Mouse (Mus musculus) hindbrain, embryonic 16.5 days (tissue): ENCODE data around the gene Pde4d. TPM values are rescaled to one million over a fixed set of nuclear protein-coding genes. Genes with fewer than 3 reads are reported as not detected.

Source experiments
- ATAC-seq: fragments of 200-750 bp; cut with Nextera tagmentation; 2 replicates; pipeline ENCODE4 v1.8.0; 2017; ENCODE audit warnings: moderate TSS enrichment, moderate library complexity
- H3K27ac ChIP-seq: fragments of 300-500 bp; sonication (generic); 2 replicates; pipeline ENCODE4 v1.5.1; 2014; ENCODE audit warnings: low read depth, mild to moderate bottlenecking, control low read depth, low read length, moderate library complexity
- H3K27me3 ChIP-seq: fragments of 300-500 bp; sonication (generic); replicated peaks from 2 replicates; pipeline ENCODE4 v1.6.1; 2014; ENCODE audit warnings: low read length; ENCODE audit not compliant: control insufficient read depth, insufficient read depth
- H3K36me3 ChIP-seq: fragments of 300-500 bp; sonication (generic); 2 replicates; pipeline ENCODE4 v1.6.1; 2014; ENCODE audit warnings: mild to moderate bottlenecking, low read length, moderate library complexity, mixed read lengths; ENCODE audit not compliant: control insufficient read depth, insufficient read depth
- H3K4me1 ChIP-seq: fragments of 300-500 bp; sonication (generic); 2 replicates; pipeline ENCODE4 v1.6.1; 2014; ENCODE audit warnings: low read depth, low read length; ENCODE audit not compliant: control insufficient read depth, insufficient read depth
- H3K4me2 ChIP-seq: fragments of 300-500 bp; sonication (generic); 2 replicates; pipeline ENCODE4 v1.6.1; 2014; ENCODE audit warnings: mild to moderate bottlenecking, low read length, control low read depth, moderate library complexity
- H3K4me3 ChIP-seq: fragments of 300-500 bp; sonication (generic); 2 replicates; pipeline ENCODE4 v1.5.1; 2014; ENCODE audit warnings: mild to moderate bottlenecking, low read length, control low read depth, moderate library complexity
- H3K9ac ChIP-seq: fragments of 300-500 bp; sonication (generic); 2 replicates; pipeline ENCODE4 v1.6.1; 2014; ENCODE audit warnings: low read depth, mild to moderate bottlenecking, control low read depth, low read length, moderate library complexity
- H3K9me3 ChIP-seq: fragments of 300-500 bp; sonication (generic); 2 replicates; pipeline ENCODE4 v1.6.1; 2014; ENCODE audit warnings: mild to moderate bottlenecking, low read length, moderate library complexity; ENCODE audit not compliant: control insufficient read depth
- WGBS: fragments of 180-500 bp; shearing (Covaris S2); extraction: QIAGEN DNeasy Blood & Tissue Kit; methylation state at CpG from one replicate; pipeline ENCODE4 v1.1.7; 2014; 5-methylcytosine and 5-hydroxymethylcytosine counted together
- polyA plus RNA-seq: library from polyadenylated mRNA; unstranded; fragments of >200 nt; fragmentation: Nextera tagmentation; extraction: Ambion mirVana; gene quantifications from 2 replicates; pipeline ENCODE4 v1.2.1, GENCODE M21; 2015

The Pde4d gene
- polyA plus RNA-seq, 1 experiment from 2014 or later: 18.5 TPM

GRCm38 (mm10) chr13:109813924-109814323 lies 1364.2 kb downstream of the Pde4d start:
- no peaks in the 10 kb centered on the region for H3K4me1 ChIP-seq
- 89% methylated on average over 4 of the region's 4 CpGs for WGBS
- H3K4me3 ChIP-seq: no peak overlapping the region
- no peaks in the 10 kb centered on the region for H3K36me3 ChIP-seq
- no peak overlapping the region for H3K27ac ChIP-seq
- H3K4me2 ChIP-seq: no peak overlapping the region
- no peak overlapping the region for H3K9ac ChIP-seq
- no peaks in the 10 kb centered on the region for H3K9me3 ChIP-seq
- H3K27me3 ChIP-seq: no peaks in the 10 kb centered on the region
- ATAC-seq: no peak

GRCm38 (mm10) chr13:109819071-109819470 lies 1369.3 kb downstream of the Pde4d start:
- ATAC-seq: no peak
- Histone ChIP-seq H3K4me3 (no peak overlapping the region), H3K36me3 (no peaks in the 10 kb centered on the region), H3K4me1 (peaks cover 23% of the 10 kb centered on the region), H3K9me3 (no peaks in the 10 kb centered on the region), H3K4me2 (no peak overlapping the region), H3K27ac (no peak overlapping the region), H3K9ac (no peak overlapping the region), H3K27me3 (no peaks in the 10 kb centered on the region)
- WGBS: 87% methylated on average over 3 of the region's 3 CpGs

GRCm38 (mm10) chr13:109820141-109820540 lies 1370.4 kb downstream of the Pde4d start:
- peaks cover 27% of the 10 kb centered on the region for H3K4me1 ChIP-seq
- H3K27me3 ChIP-seq: no peaks in the 10 kb centered on the region
- no peaks in the 10 kb centered on the region for H3K36me3 ChIP-seq
- 63% methylated on average over 3 of the region's 3 CpGs for WGBS
- no peak overlapping the region for H3K4me3 ChIP-seq
- no peaks in the 10 kb centered on the region for H3K9me3 ChIP-seq
- H3K4me2 ChIP-seq: no peak overlapping the region
- ATAC-seq: no peak
- no peak overlapping the region for H3K27ac ChIP-seq
- no peak overlapping the region for H3K9ac ChIP-seq

- Histone ChIP-seq H3K4me2 (no peak overlapping the region), H3K27me3 (no peaks in the 10 kb centered on the region), H3K4me1 (peaks cover 27% of the 10 kb centered on the region), H3K9ac (no peak overlapping the region), H3K36me3 (no peaks in the 10 kb centered on the region), H3K4me3 (no peak overlapping the region), H3K27ac (no peak overlapping the region), H3K9me3 (no peaks in the 10 kb centered on the region)
- ATAC-seq: no peak
- 73% methylated on average over 3 of the region's 3 CpGs for WGBS
Observed at GRCm38 (mm10) chr13:109820866-109821265, 1371.1 kb downstream of the Pde4d start.

- WGBS: 12% methylated on average over 8 of the region's 8 CpGs
- peak; percentile 79 for ATAC-seq
- no peaks in the 10 kb centered on the region for H3K36me3 ChIP-seq
- H3K27me3 ChIP-seq: no peaks in the 10 kb centered on the region
- no peaks in the 10 kb centered on the region for H3K9me3 ChIP-seq
- H3K4me2 ChIP-seq: peak overlapping the region; percentile 68
- H3K4me3 ChIP-seq: peak overlapping the region; percentile 41
- H3K27ac ChIP-seq: peak overlapping the region; percentile 95
- H3K9ac ChIP-seq: peak overlapping the region; percentile 61
- H3K4me1 ChIP-seq: peaks cover 27% of the 10 kb centered on the region
Observed at GRCm38 (mm10) chr13:109821725-109822412, 1372.1 kb downstream of the Pde4d start.

GRCm38 (mm10) chr13:109822413-109823298 lies 1372.9 kb downstream of the Pde4d start:
- ATAC-seq: peak; percentile 96
- no peaks in the 10 kb centered on the region for H3K9me3 ChIP-seq
- peak overlapping the region; percentile 68 for H3K4me2 ChIP-seq
- no peaks in the 10 kb centered on the region for H3K27me3 ChIP-seq
- WGBS: under 1% methylated on average over 15 of the region's 15 CpGs
- H3K9ac ChIP-seq: peak overlapping the region; percentile 61
- H3K4me3 ChIP-seq: peak overlapping the region; percentile 41
- peak overlapping the region; percentile 95 for H3K27ac ChIP-seq
- peaks cover 27% of the 10 kb centered on the region for H3K4me1 ChIP-seq
- no peaks in the 10 kb centered on the region for H3K36me3 ChIP-seq

GRCm38 (mm10) chr13:109823307-109824031 lies 1373.7 kb downstream of the Pde4d start:
- ATAC-seq: no peak; the same call in 1 of the 2 replicates
- Histone ChIP-seq H3K4me3 (peak overlapping the region; percentile 0; the same call in 1 of the 2 replicates), H3K9me3 (no peaks in the 10 kb centered on the region), H3K9ac (peak overlapping the region; percentile 35), H3K27ac (peak overlapping the region; percentile 95), H3K36me3 (no peaks in the 10 kb centered on the region), H3K27me3 (no peaks in the 10 kb centered on the region), H3K4me2 (peak overlapping the region; percentile 68), H3K4me1 (peaks cover 27% of the 10 kb centered on the region)
- WGBS: 10% methylated on average over 11 of the region's 11 CpGs

GRCm38 (mm10) chr13:109825891-109826290 lies 1376.1 kb downstream of the Pde4d start:
- Histone ChIP-seq H3K27me3 (no peaks in the 10 kb centered on the region), H3K9me3 (no peaks in the 10 kb centered on the region), H3K9ac (no peak overlapping the region), H3K4me1 (peaks cover 27% of the 10 kb centered on the region), H3K4me2 (no peak overlapping the region), H3K27ac (no peak overlapping the region), H3K36me3 (no peaks in the 10 kb centered on the region), H3K4me3 (no peak overlapping the region)
- ATAC-seq: no peak
- WGBS: 86% methylated on average over 6 of the region's 6 CpGs

- no peak for ATAC-seq
- no peak overlapping the region for H3K4me2 ChIP-seq
- WGBS: 89% methylated on average over 6 of the region's 6 CpGs
- H3K9ac ChIP-seq: no peak overlapping the region
- H3K4me1 ChIP-seq: peaks cover 15% of the 10 kb centered on the region
- no peak overlapping the region for H3K27ac ChIP-seq
- no peaks in the 10 kb centered on the region for H3K36me3 ChIP-seq
- no peaks in the 10 kb centered on the region for H3K27me3 ChIP-seq
- no peaks in the 10 kb centered on the region for H3K9me3 ChIP-seq
- no peak overlapping the region for H3K4me3 ChIP-seq
Observed at GRCm38 (mm10) chr13:109827341-109827740, 1377.6 kb downstream of the Pde4d start.
